Mouse (Mus musculus): ENCODE measurements around the gene Gucd1. TPM values are rescaled to one million over a fixed set of nuclear protein-coding genes. Genes with fewer than 3 reads are reported as not detected.

The Gucd1 gene
- polyA plus RNA-seq, 1 experiment: 20.7 TPM

DNA sequence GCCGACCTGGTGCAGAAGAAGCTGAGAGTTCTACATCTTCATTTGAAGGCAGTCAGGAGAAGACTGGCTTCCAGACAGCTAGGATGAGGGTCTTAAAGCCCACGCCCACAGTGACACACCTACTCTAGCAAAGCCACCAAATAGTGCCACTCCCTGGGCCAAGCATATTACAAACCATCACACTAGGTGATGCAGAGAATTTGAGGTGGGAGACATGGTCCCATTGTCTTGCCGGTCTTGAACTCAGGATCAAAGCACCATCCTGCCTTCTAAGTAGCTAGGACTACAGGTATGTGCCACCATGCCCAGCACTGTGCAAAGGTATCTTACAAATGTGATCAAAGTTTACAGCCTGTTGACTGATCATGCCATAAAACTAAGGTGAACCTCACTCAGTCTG is 77.0 kb downstream of the Gucd1 start:
- H3K4me3 ChIP-seq (ENCODE audit: insufficient read depth, low read length): no peak overlapping the region
- TF ChIP-seq CTCF (IDR thresholded peaks at IDR 0.05; ENCODE audit: low read depth, low read length) (no peak), POLR2A (IDR thresholded peaks at IDR 0.05; ENCODE audit: borderline replicate concordance, low read depth, low read length) (no peak)
- no peaks in the 10 kb centered on the region for H3K4me1 ChIP-seq (ENCODE audit: control insufficient read depth, insufficient read depth, low read length)
- no peak overlapping the region for H3K27ac ChIP-seq (ENCODE audit: insufficient read depth, low read depth, low read length)

DNA sequence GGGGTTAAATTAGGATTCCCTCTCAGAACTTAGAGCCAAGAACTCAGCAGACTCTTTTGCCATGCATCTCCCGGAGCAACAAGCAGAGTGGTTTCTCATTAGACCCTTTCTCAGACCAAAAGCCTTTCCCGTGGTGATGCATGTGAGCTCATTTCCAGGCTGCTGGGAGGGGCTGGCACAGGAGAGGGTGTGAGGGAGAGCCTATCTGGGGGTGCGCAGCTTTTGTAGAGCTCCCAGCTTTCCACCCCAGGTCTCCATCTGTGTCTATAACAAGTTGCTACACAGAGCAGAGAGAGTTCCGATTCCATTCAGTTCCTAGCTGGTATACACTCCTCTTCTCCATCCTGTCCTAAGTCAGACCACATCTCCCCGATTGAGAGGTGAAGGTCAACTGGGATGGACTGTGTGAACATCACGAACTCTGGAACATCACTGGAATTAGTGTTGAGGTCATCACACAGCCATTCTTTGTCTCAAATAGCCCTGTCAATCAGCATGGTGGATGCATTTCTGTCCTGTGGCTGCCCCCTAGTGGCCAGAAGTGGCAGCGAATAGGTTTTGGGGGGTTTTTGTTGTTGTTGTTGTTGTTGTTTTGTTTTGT is 78.5 kb downstream of the Gucd1 start:
- Histone ChIP-seq H3K4me3 (ENCODE audit: insufficient read depth, low read length) (no peak overlapping the region), H3K27ac (ENCODE audit: insufficient read depth, low read depth, low read length) (no peak overlapping the region), H3K4me1 (ENCODE audit: control insufficient read depth, insufficient read depth, low read length) (peaks cover 2% of the 10 kb centered on the region; the same call in 1 of the 2 replicates)
- peak; percentile 96 for TF ChIP-seq CTCF (IDR thresholded peaks at IDR 0.05; ENCODE audit: low read depth, low read length)
- no peak for TF ChIP-seq POLR2A (IDR thresholded peaks at IDR 0.05; ENCODE audit: borderline replicate concordance, low read depth, low read length)

DNA sequence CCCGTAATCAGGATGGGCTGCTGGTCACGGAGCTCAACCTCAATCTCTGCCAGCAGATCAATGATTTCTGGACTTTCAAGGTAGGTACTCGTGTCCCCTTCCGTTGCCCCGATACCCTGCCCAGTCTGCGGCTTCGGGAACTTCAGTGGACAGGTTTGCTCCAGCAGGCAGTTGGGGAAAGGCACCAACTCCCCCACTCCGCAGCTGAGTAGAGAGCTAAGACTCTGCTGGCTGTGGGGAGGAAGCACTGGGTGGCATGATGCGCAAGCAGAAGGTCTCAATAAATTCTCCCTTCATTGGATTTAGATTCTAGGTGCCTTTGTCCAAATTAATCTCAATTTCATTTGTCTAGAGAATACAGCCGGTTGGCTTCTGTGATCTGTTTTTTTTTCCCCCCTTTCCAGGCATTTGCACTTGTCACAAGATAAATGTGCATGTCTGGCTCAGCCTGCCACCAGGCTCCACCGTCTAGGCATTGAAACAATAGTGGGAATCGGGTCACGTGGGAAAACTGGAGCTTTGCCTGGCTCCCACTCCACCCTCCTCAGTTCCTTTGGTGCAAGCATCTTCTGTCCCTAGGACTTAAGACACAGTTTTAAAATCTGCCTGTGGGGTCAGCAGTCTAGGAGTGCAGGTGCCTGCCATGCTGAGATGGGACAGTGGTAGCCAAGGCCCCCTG is 79.5 kb downstream of the Gucd1 start:
- Histone ChIP-seq H3K4me1 (ENCODE audit: control insufficient read depth, insufficient read depth, low read length) (peaks cover 2% of the 10 kb centered on the region; the same call in 1 of the 2 replicates), H3K4me3 (ENCODE audit: insufficient read depth, low read length) (no peak overlapping the region), H3K27ac (ENCODE audit: insufficient read depth, low read depth, low read length) (no peak overlapping the region)
- TF ChIP-seq POLR2A (IDR thresholded peaks at IDR 0.05; ENCODE audit: borderline replicate concordance, low read depth, low read length) (no peak), CTCF (IDR thresholded peaks at IDR 0.05; ENCODE audit: low read depth, low read length) (no peak)

DNA sequence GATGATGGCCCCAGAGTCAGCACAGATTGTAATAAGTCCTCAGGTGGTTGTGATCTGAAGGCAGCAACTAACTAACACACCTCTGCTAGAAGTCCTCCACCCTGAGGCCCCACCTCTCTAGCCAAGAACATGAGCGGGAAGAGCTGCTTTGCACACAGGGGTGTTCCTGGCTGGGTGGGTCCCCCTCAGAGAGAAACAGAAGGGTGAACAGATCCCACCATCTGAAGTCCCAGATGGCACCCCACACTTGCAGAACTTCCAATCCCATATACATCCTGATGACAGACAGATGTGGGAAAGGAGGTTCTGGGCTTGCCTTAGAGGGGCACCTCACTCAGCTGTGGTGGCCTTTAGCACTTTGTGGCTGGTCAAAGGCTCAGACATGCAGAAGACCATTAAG is 80.5 kb downstream of the Gucd1 start:
- TF ChIP-seq POLR2A (IDR thresholded peaks at IDR 0.05; ENCODE audit: borderline replicate concordance, low read depth, low read length): no peak
- TF ChIP-seq CTCF (IDR thresholded peaks at IDR 0.05; ENCODE audit: low read depth, low read length): no peak
- Histone ChIP-seq H3K4me1 (ENCODE audit: control insufficient read depth, insufficient read depth, low read length) (peaks cover 2% of the 10 kb centered on the region; the same call in 1 of the 2 replicates), H3K4me3 (ENCODE audit: insufficient read depth, low read length) (no peak overlapping the region), H3K27ac (ENCODE audit: insufficient read depth, low read depth, low read length) (no peak overlapping the region)

DNA sequence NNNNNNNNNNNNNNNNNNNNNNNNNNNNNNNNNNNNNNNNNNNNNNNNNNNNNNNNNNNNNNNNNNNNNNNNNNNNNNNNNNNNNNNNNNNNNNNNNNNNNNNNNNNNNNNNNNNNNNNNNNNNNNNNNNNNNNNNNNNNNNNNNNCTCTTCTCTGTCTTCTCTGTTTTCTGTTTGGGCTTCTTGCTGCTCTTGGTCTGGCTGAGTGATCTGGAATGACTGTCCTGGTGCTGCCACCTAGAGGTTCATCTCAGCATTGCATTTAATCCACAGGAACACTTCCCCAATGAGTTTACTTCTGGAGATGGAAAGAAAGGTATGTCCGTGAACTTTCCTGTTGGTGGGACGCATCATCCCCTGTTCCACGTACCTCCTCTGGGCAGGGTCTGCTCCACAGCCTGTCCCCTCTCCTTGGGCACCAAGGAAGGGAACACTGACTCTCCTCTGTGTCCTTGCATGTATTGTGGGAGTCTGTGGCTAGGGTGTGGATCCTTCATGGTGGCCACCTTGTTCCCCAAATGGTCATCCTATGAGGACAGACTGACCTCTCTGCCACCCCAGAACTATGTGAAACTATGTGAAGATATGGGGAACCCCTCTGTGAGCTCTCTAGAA is 81.1 kb downstream of the Gucd1 start:
- H3K27ac ChIP-seq (ENCODE audit: insufficient read depth, low read depth, low read length): no peak overlapping the region
- H3K4me3 ChIP-seq (ENCODE audit: insufficient read depth, low read length): no peak overlapping the region
- H3K4me1 ChIP-seq (ENCODE audit: control insufficient read depth, insufficient read depth, low read length): peaks cover 2% of the 10 kb centered on the region; the same call in 1 of the 2 replicates
- TF ChIP-seq CTCF (IDR thresholded peaks at IDR 0.05; ENCODE audit: low read depth, low read length): peak; percentile 53; the same call in 1 of the 2 replicates
- TF ChIP-seq POLR2A (IDR thresholded peaks at IDR 0.05; ENCODE audit: borderline replicate concordance, low read depth, low read length): no peak

DNA sequence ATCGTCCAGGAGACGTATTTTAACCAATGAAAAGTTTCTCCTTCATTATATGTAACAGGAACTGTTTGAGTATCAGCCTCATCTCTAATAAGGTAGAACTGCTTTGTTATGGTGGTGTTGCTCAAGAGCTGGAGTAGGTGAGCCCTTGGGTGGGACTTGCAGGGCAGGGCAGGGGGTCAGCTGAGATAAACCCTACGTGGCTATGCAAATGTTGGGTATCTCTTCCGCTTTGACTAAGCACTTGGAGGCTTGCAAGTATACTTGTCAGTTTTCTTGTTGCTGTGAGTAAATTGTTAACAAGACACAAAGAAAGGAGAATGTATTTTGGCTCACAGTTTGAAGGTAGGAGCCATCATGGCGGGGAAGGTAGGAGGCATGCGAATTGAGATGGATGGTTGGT is 87.1 kb downstream of the Gucd1 start:
- Histone ChIP-seq H3K4me1 (ENCODE audit: control insufficient read depth, insufficient read depth, low read length) (peaks cover 8% of the 10 kb centered on the region), H3K4me3 (ENCODE audit: insufficient read depth, low read length) (no peak overlapping the region), H3K27ac (ENCODE audit: insufficient read depth, low read depth, low read length) (no peak overlapping the region)
- no peak for TF ChIP-seq CTCF (IDR thresholded peaks at IDR 0.05; ENCODE audit: low read depth, low read length)
- no peak for TF ChIP-seq POLR2A (IDR thresholded peaks at IDR 0.05; ENCODE audit: borderline replicate concordance, low read depth, low read length)

DNA sequence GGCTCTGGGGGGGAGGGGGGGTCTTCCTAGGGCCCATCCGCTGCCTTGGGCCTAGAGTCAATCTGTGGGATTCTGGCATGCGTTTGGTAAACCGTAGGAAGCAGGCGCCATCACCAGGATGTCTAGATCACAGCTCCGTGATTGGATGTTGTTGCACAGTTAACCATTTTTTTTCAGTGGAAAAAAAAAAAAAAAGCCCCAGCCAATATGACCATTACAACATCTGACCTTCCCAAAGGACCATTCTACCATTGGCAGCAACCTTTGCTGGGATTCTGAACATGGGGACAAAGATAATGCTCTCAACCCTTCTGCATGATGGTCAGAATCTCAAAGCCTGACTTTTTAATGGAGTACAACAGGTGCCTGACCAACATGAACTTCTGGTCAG is 87.6 kb downstream of the Gucd1 start:
- no peak overlapping the region for H3K27ac ChIP-seq (ENCODE audit: insufficient read depth, low read depth, low read length)
- H3K4me3 ChIP-seq (ENCODE audit: insufficient read depth, low read length): no peak overlapping the region
- H3K4me1 ChIP-seq (ENCODE audit: control insufficient read depth, insufficient read depth, low read length): peaks cover 8% of the 10 kb centered on the region
- TF ChIP-seq CTCF (IDR thresholded peaks at IDR 0.05; ENCODE audit: low read depth, low read length) (no peak), POLR2A (IDR thresholded peaks at IDR 0.05; ENCODE audit: borderline replicate concordance, low read depth, low read length) (no peak)

DNA sequence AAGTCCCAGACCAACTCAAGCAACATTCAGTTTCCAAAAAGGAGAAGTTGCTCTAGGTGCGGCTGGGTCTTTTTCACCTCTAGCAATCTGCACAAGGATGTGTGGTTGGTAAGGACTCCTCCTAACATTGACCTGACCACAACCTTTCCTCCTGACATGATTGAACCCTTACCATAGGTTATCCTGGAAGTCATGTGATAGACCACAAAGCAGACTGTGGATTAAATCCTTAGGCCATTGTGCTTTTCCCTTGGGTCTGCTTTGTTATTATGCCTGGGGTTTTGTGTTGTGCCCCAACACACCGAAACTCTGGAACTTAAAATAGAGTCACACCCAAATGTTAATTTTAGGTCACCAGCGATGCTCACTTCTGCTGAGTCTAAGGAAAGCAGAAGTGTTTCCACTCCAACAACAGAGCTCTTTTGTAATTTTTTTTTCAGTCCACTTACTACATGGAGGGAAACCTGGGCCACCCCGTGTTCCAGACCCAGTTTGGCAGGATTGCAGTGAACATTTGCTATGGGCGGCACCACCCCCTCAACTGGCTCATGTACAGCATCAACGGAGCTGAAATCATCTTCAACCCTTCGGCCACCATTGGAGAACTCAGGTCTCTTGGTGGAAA is 88.1 kb downstream of the Gucd1 start:
- no peak overlapping the region for H3K4me3 ChIP-seq (ENCODE audit: insufficient read depth, low read length)
- no peak for TF ChIP-seq CTCF (IDR thresholded peaks at IDR 0.05; ENCODE audit: low read depth, low read length)
- TF ChIP-seq POLR2A (IDR thresholded peaks at IDR 0.05; ENCODE audit: borderline replicate concordance, low read depth, low read length): no peak
- peaks cover 8% of the 10 kb centered on the region for H3K4me1 ChIP-seq (ENCODE audit: control insufficient read depth, insufficient read depth, low read length)
- no peak overlapping the region for H3K27ac ChIP-seq (ENCODE audit: insufficient read depth, low read depth, low read length)

DNA sequence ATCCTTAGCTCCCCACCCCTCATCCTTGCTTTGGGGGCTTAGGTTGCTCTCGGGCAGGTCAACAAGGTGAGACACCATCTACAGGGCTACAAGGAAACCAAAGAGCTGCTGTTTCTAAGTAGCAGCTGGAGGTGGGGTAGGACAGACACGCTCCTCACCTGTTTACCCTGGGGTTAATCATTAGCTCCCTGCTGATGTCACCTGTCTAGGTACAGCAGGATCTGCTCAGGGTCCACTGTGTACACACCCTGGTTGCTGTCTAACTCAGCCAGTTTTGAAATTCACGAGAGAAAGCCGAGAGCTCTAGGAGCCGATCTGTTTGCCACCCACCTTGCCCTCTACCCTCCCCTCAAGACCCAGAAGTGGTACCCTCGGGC is 88.8 kb downstream of the Gucd1 start:
- Histone ChIP-seq H3K4me3 (ENCODE audit: insufficient read depth, low read length) (no peak overlapping the region), H3K4me1 (ENCODE audit: control insufficient read depth, insufficient read depth, low read length) (peaks cover 5% of the 10 kb centered on the region), H3K27ac (ENCODE audit: insufficient read depth, low read depth, low read length) (no peak overlapping the region)
- TF ChIP-seq CTCF (IDR thresholded peaks at IDR 0.05; ENCODE audit: low read depth, low read length): no peak
